ENCODE assay signal across 9 mouse cellular contexts in genomic region chr10:22059026-22059325, GRCm38 (mm10). TPM values are rescaled to one million over a fixed set of nuclear protein-coding genes. Genes with fewer than 3 reads are reported as not detected.
DNase-seq lines count a peak whose midpoint lies in the region; ATAC-seq and TF ChIP-seq lines count a peak whose summit lies in the region.
"Had no signal": no experiment of that assay in that cellular context is flagged by ENCODE, and none has a peak within 500 bp of the region (broad histone marks: within the 10 kb centered on the region; RNA-seq: fewer than 3 reads in every experiment).

No protein-coding gene starts in this region.

- dilution Hi-C loops in CH12.LX (cut with MboI; ENCODE audit: extremely low pct_ligation_motif_present, extremely low pct_unique_long_range_greater_than_20kb, low sequenced_read_pairs), result no loop called here

- TF ChIP-seq EP300 in CH12.LX (IDR thresholded peaks at IDR 0.05; ENCODE audit: low read length), result no peak

- no peaks in the 10 kb centered on the region for H3K36me3 ChIP-seq in heart, embryonic 10.5 days
- H3K36me3 ChIP-seq in CH12.LX (replicated peaks in 1 of 2; ENCODE audit: control insufficient read depth in 1 of 2, insufficient read depth in 1 of 2, low read length in 1 of 2), result no peaks in the 10 kb centered on the region
- H3K36me3 ChIP-seq in forebrain, embryonic 16.5 days (ENCODE audit: control insufficient read depth, insufficient read depth), result no peaks in the 10 kb centered on the region
- H3K36me3 ChIP-seq in liver, embryonic 15.5 days (replicated peaks), result no peaks in the 10 kb centered on the region

- H3K27ac ChIP-seq in heart, embryonic 10.5 days, result no peak overlapping the region
- H3K27ac ChIP-seq in CH12.LX (ENCODE audit: insufficient read depth, low read depth), result no peak overlapping the region
- H3K27ac ChIP-seq in forebrain, embryonic 16.5 days (ENCODE audit: low read length), result no peak overlapping the region
- H3K27ac ChIP-seq in liver, embryonic 15.5 days (replicated peaks), result no peak overlapping the region

- TF ChIP-seq RAD21 in CH12.LX (IDR thresholded peaks at IDR 0.05; ENCODE audit: low read depth, low read length), result no peak

- H3K27me3 ChIP-seq in heart, embryonic 10.5 days (ENCODE audit: insufficient read depth, poor library complexity, severe bottlenecking), result no peaks in the 10 kb centered on the region
- H3K27me3 ChIP-seq in CH12.LX (replicated peaks), result no peaks in the 10 kb centered on the region
- H3K27me3 ChIP-seq in forebrain, embryonic 16.5 days (replicated peaks; ENCODE audit: control insufficient read depth, insufficient read depth, low read length), result no peaks in the 10 kb centered on the region
- no peaks in the 10 kb centered on the region for H3K27me3 ChIP-seq in liver, embryonic 15.5 days

- H3K9ac ChIP-seq in CH12.LX (ENCODE audit: insufficient read depth, low read depth), result no peak overlapping the region
- H3K9ac ChIP-seq in forebrain, embryonic 16.5 days (replicated peaks; ENCODE audit: low read depth, low read length), result peak overlapping the region; percentile 60
- H3K9ac ChIP-seq in liver, embryonic 15.5 days, result no peak overlapping the region

- ATAC-seq in forebrain, embryonic 16.5 days, result no peak
- no peak for ATAC-seq in liver, embryonic 15.5 days (ENCODE audit: insufficient read depth)
- ATAC-seq in megakaryocyte progenitor cell, adult 5-6 weeks (replicated peaks; ENCODE audit: poor library complexity), result no peak
- no peak for ATAC-seq in erythroid progenitor cell, adult 5-6 weeks (replicated peaks; ENCODE audit: low FRiP score, poor library complexity, severe bottlenecking)

- DNase-seq in heart, embryonic 10.5 days (ENCODE audit: low spot score), result no peak
- DNase-seq in heart, adult 9 months (ENCODE audit: low spot score in 2 of 2), result no peak
- DNase-seq in CH12.LX (ENCODE audit: extremely low read depth), result no peak
- DNase-seq in embryo, embryonic 10.5 days (ENCODE audit: low spot score), result no peak

- TF ChIP-seq POLR2A in CH12.LX (IDR thresholded peaks at IDR 0.05; ENCODE audit: low read depth, low read length), result no peak

- H3K4me2 ChIP-seq in CH12.LX (ENCODE audit: insufficient read depth, low read depth, poor library complexity, severe bottlenecking), result peak overlapping the region; percentile 23; the same call in 1 of the 2 replicates
- H3K4me2 ChIP-seq in forebrain, embryonic 16.5 days (ENCODE audit: low read length), result peak overlapping the region; percentile 84
- peak overlapping the region; percentile 66 for H3K4me2 ChIP-seq in liver, embryonic 15.5 days

- H3K4me3 ChIP-seq in heart, embryonic 10.5 days, result peak overlapping the region; percentile 60
- peak overlapping the region in 1 of 3 experiments; percentile 26 for H3K4me3 ChIP-seq in CH12.LX (replicated peaks in 1 of 3; ENCODE audit: low read depth in 2 of 3, low read length in 2 of 3, poor library complexity in 1 of 3)
- peak overlapping the region; percentile 57 for H3K4me3 ChIP-seq in forebrain, embryonic 16.5 days (replicated peaks; ENCODE audit: low read length)
- peak overlapping the region; percentile 46 for H3K4me3 ChIP-seq in liver, embryonic 15.5 days (replicated peaks)

- in situ Hi-C loops in CH12.LX (cut with MboI; ENCODE audit: low pct_ligation_motif_present, low pct_unique_long_range_greater_than_20kb, low sequenced_read_pairs), result no loop called here

- no peaks in the 10 kb centered on the region for H3K79me2 ChIP-seq in CH12.LX (replicated peaks; ENCODE audit: control insufficient read depth, extremely low read depth, insufficient read depth, poor library complexity, severe bottlenecking)

- no peaks in the 10 kb centered on the region for H3K9me3 ChIP-seq in heart, embryonic 10.5 days
- no peaks in the 10 kb centered on the region for H3K9me3 ChIP-seq in CH12.LX (replicated peaks; ENCODE audit: low read length)
- H3K9me3 ChIP-seq in forebrain, embryonic 16.5 days (ENCODE audit: control insufficient read depth, low read length), result no peaks in the 10 kb centered on the region
- no peaks in the 10 kb centered on the region for H3K9me3 ChIP-seq in liver, embryonic 15.5 days (replicated peaks)

- TF ChIP-seq CTCF in CH12.LX (conservative IDR thresholded peaks at IDR 0.05 in 1 of 2, IDR thresholded peaks at IDR 0.05 in 1 of 2; ENCODE audit: low read depth in 2 of 2, low read length in 2 of 2), result no peak

- 17% methylated on average over 12 of the region's 12 CpGs for WGBS in heart, embryonic 10.5 days
- 14% methylated on average over 12 of the region's 12 CpGs for WGBS in forebrain, embryonic 16.5 days
- 15% methylated on average over 12 of the region's 12 CpGs for WGBS in liver, embryonic 15.5 days (ENCODE audit: insufficient replicate concordance)

- H3K4me1 ChIP-seq in heart, embryonic 10.5 days, result peaks cover 6% of the 10 kb centered on the region
- no peaks in the 10 kb centered on the region for H3K4me1 ChIP-seq in CH12.LX (ENCODE audit: control insufficient read depth in 1 of 2, insufficient read depth in 2 of 2)
- H3K4me1 ChIP-seq in forebrain, embryonic 16.5 days (replicated peaks; ENCODE audit: control insufficient read depth, insufficient read depth, low read length), result peaks cover 5% of the 10 kb centered on the region
- peaks cover 8% of the 10 kb centered on the region; the same call in 1 of the 2 replicates for H3K4me1 ChIP-seq in liver, embryonic 15.5 days (replicated peaks)

TF ChIP-seq in CH12.LX, 34 proteins besides CTCF, POLR2A, EP300 and RAD21:
- TF ChIP-seq JUND (conservative IDR thresholded peaks at IDR 0.05; ENCODE audit: low read depth, low read length) (no peak), NRF1 (IDR thresholded peaks at IDR 0.05; ENCODE audit: low read depth, low read length) (no peak), CHD2 (IDR thresholded peaks at IDR 0.05; ENCODE audit: low read length) (no peak)
TF ChIP-seq in CH12.LX: peak in this region for 0.

RNA-seq across cellular contexts. Expression of gene 4930444G20Rik, which starts 8.9 kb away (rescaled TPM):
- polyA plus RNA-seq in heart, embryonic 10.5 days (2016; fragmentation: Nextera tagmentation; extraction: Ambion mirVana), result not detected in 2 replicates
- total RNA-seq in CH12.LX (2012; rRNA removed), result not detected in 2 replicates
- not detected in 2 replicates for total RNA-seq in CH12.LX (2014; rRNA removed)
- not detected in 2 replicates for polyA plus RNA-seq in CH12.LX (2012; ENCODE audit: insufficient read length, low read depth)
- polyA plus RNA-seq in forebrain, embryonic 16.5 days (2015; fragmentation: Nextera tagmentation; extraction: Ambion mirVana), result not detected in 2 replicates
- not detected in 2 replicates for polyA plus RNA-seq in liver, embryonic 15.5 days (2015; fragmentation: Nextera tagmentation; extraction: Ambion mirVana)
- not detected in 2 replicates for total RNA-seq in megakaryocyte progenitor cell, adult 5-6 weeks (2015)
- not detected in 2 replicates for total RNA-seq in megakaryocyte progenitor cell, adult 5-6 weeks (2017)
- total RNA-seq in erythroid progenitor cell, adult 5-6 weeks (2015; ENCODE audit: low replicate concordance), result not detected in 2 replicates
- not detected in 2 replicates for total RNA-seq in erythroid progenitor cell, adult 5-6 weeks (2017; ENCODE audit: low replicate concordance)
- total RNA-seq: left cerebral cortex, adult 18-20 months had no signal

Comparison
In these comparisons a context has a peak if more than half of its experiments do, and no peak if none do; other contexts are left out.
1. H3K4me2 ChIP-seq: peak in every context shown above with its lines; median percentile 84 in forebrain, embryonic 16.5 days; 66 in liver, embryonic 15.5 days; 23 in CH12.LX.